Mouse (Mus musculus): ENCODE measurements around the gene Spsb1. TPM values are rescaled to one million over a fixed set of nuclear protein-coding genes. Genes with fewer than 3 reads are reported as not detected.

The Spsb1 gene
- 10 to 100 TPM in 1 of 2 experiments, 1 to 10 TPM in 1; 2.7 to 13.6 TPM for polyA plus RNA-seq (2012; fragmentation: generic; extraction: Trizol)

GRCm38 (mm10) chr4:149954893-149955439 is at the start of gene Spsb1:
Gene Spsb1 (minus strand): TSS chr4:149955043.

Other genes with a start within 250 kb of the Spsb1 start
- 10 to 100 TPM; 11.0 to 16.2 TPM for gene Tmem201, start 217.0 kb downstream of the Spsb1 start, polyA plus RNA-seq (2012; fragmentation: generic; extraction: Trizol)
- gene Slc25a33, start 180.8 kb downstream of the Spsb1 start, polyA plus RNA-seq (2012; fragmentation: generic; extraction: Trizol): 1 to 10 TPM; 3.6 to 8.7 TPM
- gene H6pd, start 54.0 kb upstream of the Spsb1 start, polyA plus RNA-seq (2012; fragmentation: generic; extraction: Trizol): 10 to 100 TPM in 1 of 2 experiments, 1 to 10 TPM in 1; 6.4 to 24.2 TPM
- under 1 TPM; 0.15 to 0.71 TPM for gene Gpr157, start 132.3 kb upstream of the Spsb1 start, polyA plus RNA-seq (2012; fragmentation: generic; extraction: Trizol)
- under 1 TPM; 0.01 to 0.05 TPM for gene Slc2a5, start 164.2 kb upstream of the Spsb1 start, polyA plus RNA-seq (2012; fragmentation: generic; extraction: Trizol)
- under 1 TPM in 1 of 2 experiments, not detected in 1; 0.05 TPM for gene Slc2a7, start 193.9 kb upstream of the Spsb1 start, polyA plus RNA-seq (2012; fragmentation: generic; extraction: Trizol)
- under 1 TPM; 0.01 to 0.05 TPM for gene Car6, start 246.3 kb upstream of the Spsb1 start, polyA plus RNA-seq (2012; fragmentation: generic; extraction: Trizol)